Mouse (Mus musculus): ENCODE results near the gene Ano6. TPM values are rescaled to one million over a fixed set of nuclear protein-coding genes. Genes with fewer than 3 reads are reported as not detected.

The Ano6 gene
- polyA plus RNA-seq, 1 experiment, result 22.8 TPM

DNA sequence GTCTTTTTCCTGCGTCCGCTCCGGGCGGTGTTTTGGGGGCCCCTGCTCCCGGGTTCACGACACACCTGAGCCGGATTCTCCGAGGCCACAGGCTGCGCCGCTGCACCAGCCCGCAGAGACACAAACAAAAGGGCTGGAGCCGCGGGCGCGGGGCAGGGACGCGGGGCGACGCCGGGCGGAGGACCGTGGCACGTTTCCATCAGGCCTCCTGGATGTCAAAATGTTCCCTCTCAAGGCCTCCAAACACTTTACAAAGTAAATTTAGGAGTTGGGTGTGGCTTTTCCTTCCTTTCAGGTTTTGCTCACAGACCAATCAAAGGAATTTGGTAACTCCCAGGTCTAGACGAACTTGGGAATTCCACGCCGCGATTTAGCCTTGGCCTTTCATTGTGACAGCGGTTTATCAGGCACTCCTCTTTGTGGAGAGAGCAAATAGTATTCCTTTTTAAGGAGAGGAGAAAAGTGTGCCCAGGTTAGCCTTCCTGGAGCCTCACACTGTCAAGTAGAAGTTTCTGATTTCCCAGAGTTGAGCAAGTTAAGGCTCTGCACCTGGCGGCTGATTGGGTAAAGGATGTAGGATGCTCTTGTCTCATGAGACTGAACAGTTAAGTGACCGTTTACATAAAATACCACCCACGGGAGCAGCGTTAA, 623 bp downstream of the Ano6 start:
- peaks cover 8% of the 10 kb centered on the region; the same call in 1 of the 2 replicates for H3K4me1 ChIP-seq (ENCODE audit: control insufficient read depth, insufficient read depth, insufficient read length)
- peak overlapping the region; percentile 69 for H3K4me3 ChIP-seq (ENCODE audit: extremely low read depth, insufficient read depth, insufficient read length)
- TF ChIP-seq CTCF (IDR thresholded peaks at IDR 0.05; ENCODE audit: extremely low read depth, insufficient read depth, insufficient read length, insufficient replicate concordance), result no peak
- no peak for TF ChIP-seq POLR2A (IDR thresholded peaks at IDR 0.05; ENCODE audit: low read depth, low read length)
- 2% methylated on average over 32 of the region's 32 CpGs for WGBS
- H3K27ac ChIP-seq (ENCODE audit: insufficient read depth, low read length), result peak overlapping the region; percentile 75
- H3K27me3 ChIP-seq (ENCODE audit: control insufficient read depth, insufficient read depth, low read length), result no peaks in the 10 kb centered on the region
- no peaks in the 10 kb centered on the region for H3K36me3 ChIP-seq (ENCODE audit: control insufficient read depth, insufficient read depth, low read length)
- no peak for DNase-seq (ENCODE audit: low read depth in 1 of 2, low spot score in 2 of 2)

DNA sequence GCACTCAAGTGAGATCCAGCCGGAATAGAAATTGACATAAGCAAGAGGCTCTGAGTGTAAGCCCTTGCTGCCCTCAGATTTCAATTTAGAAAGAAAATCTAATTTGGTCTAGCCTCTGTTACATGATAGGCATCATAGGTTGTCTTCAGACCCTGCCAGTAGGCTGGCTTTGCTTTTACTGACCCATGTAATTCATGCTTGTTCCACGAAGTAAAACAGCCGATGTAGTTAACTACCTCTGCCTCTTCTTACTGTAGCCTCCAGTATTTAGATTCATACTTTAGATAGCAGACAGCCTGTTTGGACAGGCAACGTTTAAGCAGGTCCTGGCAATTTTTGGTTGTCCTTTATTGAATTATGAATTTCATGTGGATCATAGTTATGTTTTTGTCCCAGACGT, 1.2 kb downstream of the Ano6 start:
- H3K27me3 ChIP-seq (ENCODE audit: control insufficient read depth, insufficient read depth, low read length), result no peaks in the 10 kb centered on the region
- TF ChIP-seq CTCF (IDR thresholded peaks at IDR 0.05; ENCODE audit: extremely low read depth, insufficient read depth, insufficient read length, insufficient replicate concordance), result no peak
- no peak for TF ChIP-seq POLR2A (IDR thresholded peaks at IDR 0.05; ENCODE audit: low read depth, low read length)
- no peaks in the 10 kb centered on the region for H3K36me3 ChIP-seq (ENCODE audit: control insufficient read depth, insufficient read depth, low read length)
- H3K4me1 ChIP-seq (ENCODE audit: control insufficient read depth, insufficient read depth, insufficient read length), result peaks cover 8% of the 10 kb centered on the region; the same call in 1 of the 2 replicates
- H3K27ac ChIP-seq (ENCODE audit: insufficient read depth, low read length), result no peak overlapping the region
- 46% methylated on average over 5 of the region's 5 CpGs for WGBS
- DNase-seq (ENCODE audit: low read depth in 1 of 2, low spot score in 2 of 2), result no peak
- H3K4me3 ChIP-seq (ENCODE audit: extremely low read depth, insufficient read depth, insufficient read length), result 0 out of 2 replicates have a peak overlapping the region, but pooled peaks have one; percentile 69

DNA sequence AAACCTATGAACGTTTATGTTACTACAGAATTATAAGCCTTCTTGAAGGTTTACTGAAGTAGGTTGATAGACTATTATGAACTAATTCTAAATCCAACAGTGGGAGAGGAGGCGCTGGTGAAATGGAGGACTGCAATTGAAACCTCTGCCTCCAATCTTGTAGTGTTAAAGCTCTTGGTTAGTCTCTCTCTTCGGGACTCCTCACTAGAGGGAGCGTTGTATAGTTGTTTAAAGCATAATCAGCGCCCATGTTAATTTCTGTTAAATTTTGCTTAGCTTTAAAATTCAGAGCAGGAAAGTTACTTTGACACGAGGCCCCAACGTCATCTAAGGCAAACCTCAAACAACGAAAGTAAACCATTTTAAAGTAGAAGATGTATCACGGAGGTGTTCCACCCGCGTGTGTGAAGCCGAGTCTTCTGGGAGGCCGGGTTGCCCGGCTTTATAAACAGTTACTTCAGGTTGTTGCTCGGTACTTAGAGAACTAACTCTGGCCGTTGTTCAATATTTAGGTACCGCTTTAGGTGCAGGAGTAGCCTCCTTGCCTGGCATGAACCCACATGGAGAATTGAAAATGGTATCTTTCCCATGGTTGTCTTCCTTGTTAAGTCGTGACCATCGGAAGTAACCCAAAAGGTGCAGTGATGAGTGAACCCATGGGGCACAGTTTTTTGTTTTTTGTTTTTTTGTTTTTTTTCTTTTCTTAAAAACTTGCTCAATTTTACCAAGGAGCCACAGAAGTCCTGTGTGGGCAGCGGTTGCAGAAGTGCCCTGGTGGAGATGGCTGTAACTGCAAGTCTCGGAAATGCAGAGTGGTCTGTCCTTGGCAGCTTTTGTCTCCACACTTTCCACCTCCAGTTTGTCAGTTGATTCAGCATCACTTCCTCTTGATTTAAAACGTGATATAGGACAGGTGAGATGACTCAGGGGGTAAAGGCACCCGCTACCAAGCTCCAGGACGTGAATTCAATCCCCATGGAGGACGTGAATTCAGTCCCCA, 1.9 kb downstream of the Ano6 start:
- H3K27me3 ChIP-seq (ENCODE audit: control insufficient read depth, insufficient read depth, low read length), result no peaks in the 10 kb centered on the region
- no peaks in the 10 kb centered on the region for H3K36me3 ChIP-seq (ENCODE audit: control insufficient read depth, insufficient read depth, low read length)
- TF ChIP-seq POLR2A (IDR thresholded peaks at IDR 0.05; ENCODE audit: low read depth, low read length) (no peak), CTCF (IDR thresholded peaks at IDR 0.05; ENCODE audit: extremely low read depth, insufficient read depth, insufficient read length, insufficient replicate concordance) (0 out of 2 replicates have a peak, but pooled peaks have one; percentile 31)
- peak; percentile 15 to 36 for DNase-seq (ENCODE audit: low read depth in 1 of 2, low spot score in 2 of 2)
- H3K4me1 ChIP-seq (ENCODE audit: control insufficient read depth, insufficient read depth, insufficient read length), result peaks cover 12% of the 10 kb centered on the region; the same call in 1 of the 2 replicates
- 0 out of 2 replicates have a peak overlapping the region, but pooled peaks have one; percentile 9 for H3K4me3 ChIP-seq (ENCODE audit: extremely low read depth, insufficient read depth, insufficient read length)
- WGBS, result 70% methylated on average over 25 of the region's 25 CpGs
- H3K27ac ChIP-seq (ENCODE audit: insufficient read depth, low read length), result no peak overlapping the region

DNA sequence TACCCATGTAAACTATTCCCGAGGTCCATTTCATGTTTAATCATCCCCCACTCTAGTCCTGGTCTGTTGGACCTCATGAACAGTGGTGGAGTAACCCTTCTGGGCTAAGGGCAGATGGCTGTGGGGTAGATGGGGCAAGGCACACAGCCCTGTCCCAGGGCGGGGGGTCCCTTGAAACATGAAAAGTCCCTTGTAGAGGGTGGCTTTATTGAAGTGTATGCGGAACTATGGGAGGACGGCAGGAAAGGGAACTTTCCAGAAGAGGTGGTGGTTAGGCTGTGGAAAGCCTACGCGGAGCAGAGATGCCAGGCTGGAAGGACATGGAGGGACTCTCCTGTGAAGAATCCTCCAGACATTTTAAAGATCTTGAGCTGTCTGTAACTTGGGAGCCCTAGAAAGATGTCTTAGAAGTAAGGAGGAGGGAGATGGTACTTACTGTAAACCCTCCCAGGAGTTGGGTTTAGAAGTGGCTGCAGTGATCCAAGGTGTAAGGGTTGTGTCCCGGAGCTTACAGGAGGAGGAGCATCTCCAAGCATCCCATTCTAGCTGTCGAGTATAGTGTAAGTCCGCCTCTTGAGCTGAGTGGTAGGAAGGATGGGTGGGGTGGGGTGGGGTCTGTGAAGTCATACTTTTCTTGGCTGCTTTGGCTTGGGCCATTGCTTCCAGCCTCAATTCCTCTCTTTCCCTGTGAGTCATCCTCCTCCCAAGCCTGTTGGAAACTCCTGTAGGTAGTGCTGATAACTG, 3.3 kb downstream of the Ano6 start:
- WGBS, result 89% methylated on average over 9 of the region's 9 CpGs
- DNase-seq (ENCODE audit: low read depth in 1 of 2, low spot score in 2 of 2), result no peak
- H3K36me3 ChIP-seq (ENCODE audit: control insufficient read depth, insufficient read depth, low read length), result 0 out of 2 replicates have a peak, but pooled peaks cover 2% of the 10 kb centered on the region
- H3K4me1 ChIP-seq (ENCODE audit: control insufficient read depth, insufficient read depth, insufficient read length), result peaks cover 20% of the 10 kb centered on the region
- no peak overlapping the region for H3K27ac ChIP-seq (ENCODE audit: insufficient read depth, low read length)
- no peak for TF ChIP-seq CTCF (IDR thresholded peaks at IDR 0.05; ENCODE audit: extremely low read depth, insufficient read depth, insufficient read length, insufficient replicate concordance)
- TF ChIP-seq POLR2A (IDR thresholded peaks at IDR 0.05; ENCODE audit: low read depth, low read length), result no peak
- H3K4me3 ChIP-seq (ENCODE audit: extremely low read depth, insufficient read depth, insufficient read length), result no peak overlapping the region
- H3K27me3 ChIP-seq (ENCODE audit: control insufficient read depth, insufficient read depth, low read length), result no peaks in the 10 kb centered on the region

GRCm38 (mm10) chr15:95794611-95795565, 4.2 kb downstream of the Ano6 start:
- no peak for TF ChIP-seq CTCF (IDR thresholded peaks at IDR 0.05; ENCODE audit: extremely low read depth, insufficient read depth, insufficient read length, insufficient replicate concordance)
- TF ChIP-seq POLR2A (IDR thresholded peaks at IDR 0.05; ENCODE audit: low read depth, low read length), result no peak
- no peak overlapping the region for H3K4me3 ChIP-seq (ENCODE audit: extremely low read depth, insufficient read depth, insufficient read length)
- DNase-seq (ENCODE audit: low read depth in 1 of 2, low spot score in 2 of 2), result no peak
- H3K36me3 ChIP-seq (ENCODE audit: control insufficient read depth, insufficient read depth, low read length), result 0 out of 2 replicates have a peak, but pooled peaks cover 2% of the 10 kb centered on the region
- 68% methylated on average over 10 of the region's 10 CpGs for WGBS
- H3K4me1 ChIP-seq (ENCODE audit: control insufficient read depth, insufficient read depth, insufficient read length), result peaks cover 20% of the 10 kb centered on the region
- H3K27ac ChIP-seq (ENCODE audit: insufficient read depth, low read length), result no peak overlapping the region
- no peaks in the 10 kb centered on the region for H3K27me3 ChIP-seq (ENCODE audit: control insufficient read depth, insufficient read depth, low read length)

Data from spleen, adult 2 months (tissue).